Mouse (Mus musculus): ENCODE data around the gene Jmjd1c.

DNA sequence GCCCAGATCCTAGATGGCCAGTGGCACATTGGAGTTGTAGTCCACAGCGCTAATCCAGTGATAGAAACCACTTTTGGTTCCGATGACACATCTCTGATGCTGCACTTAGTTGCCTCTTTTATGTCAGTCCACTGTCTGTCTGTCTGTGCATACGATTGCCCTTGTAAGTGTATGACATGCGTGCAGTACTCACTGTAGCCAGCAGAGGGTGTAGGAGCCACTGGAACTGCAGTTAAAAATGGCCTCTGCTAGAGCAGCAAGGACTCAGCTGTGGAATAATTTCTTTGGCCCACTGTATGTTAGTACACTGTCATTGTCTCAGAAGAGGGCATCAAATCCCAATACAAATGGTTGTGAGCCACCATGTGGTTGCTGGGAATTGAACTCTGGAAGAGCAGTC, 151.2 kb downstream of the Jmjd1c start:
- TF ChIP-seq CTCF (IDR thresholded peaks at IDR 0.05; ENCODE audit: low read depth, low read length) (peak; percentile 62), POLR2A (IDR thresholded peaks at IDR 0.05; ENCODE audit: extremely low read depth, insufficient read depth, low read length) (no peak)
